ENCODE assay signal across 23 mouse cellular contexts in genomic region chr1:178209966-178210365, GRCm38 (mm10). TPM values are rescaled to one million over a fixed set of nuclear protein-coding genes. Genes with fewer than 3 reads are reported as not detected.
A peak's percentile ranks its signal among the peaks of the same experiment; 100 is the strongest.
DNase-seq lines count a peak whose midpoint lies in the region; ATAC-seq and TF ChIP-seq lines count a peak whose summit lies in the region.
"Had no signal": no experiment of that assay in that cellular context is flagged by ENCODE, and none has a peak within 500 bp of the region (broad histone marks: within the 10 kb centered on the region; RNA-seq: fewer than 3 reads in every experiment).

No protein-coding gene starts in this region.

- peak overlapping the region; percentile 70 for H3K27ac ChIP-seq in gastrocnemius, adult 2 months
- no peak overlapping the region for H3K27ac ChIP-seq in heart, postnatal 0 days (ENCODE audit: low read depth)
- H3K27ac ChIP-seq: embryonic facial prominence, embryonic 10.5 days; forebrain, embryonic 15.5 days; hindbrain, embryonic 13.5 days; kidney, embryonic 15.5 days; neural tube, embryonic 12.5 days had no signal

- no peaks in the 10 kb centered on the region for H3K9me3 ChIP-seq in heart, postnatal 0 days (replicated peaks; ENCODE audit: control insufficient read depth, low read length)
- H3K9me3 ChIP-seq: embryonic facial prominence, embryonic 10.5 days; forebrain, embryonic 15.5 days; hindbrain, embryonic 13.5 days; kidney, embryonic 15.5 days; neural tube, embryonic 12.5 days had no signal

- no peak for TF ChIP-seq CTCF in gastrocnemius, adult 2 months (IDR thresholded peaks at IDR 0.05)
- no peak for TF ChIP-seq CTCF in heart, postnatal 0 days (IDR thresholded peaks at IDR 0.05; ENCODE audit: low read depth)

- H3K27me3 ChIP-seq in heart, postnatal 0 days (ENCODE audit: control insufficient read depth, insufficient read depth, low read length): no peaks in the 10 kb centered on the region
- H3K27me3 ChIP-seq: forebrain, embryonic 15.5 days; hindbrain, embryonic 13.5 days; kidney, embryonic 15.5 days; neural tube, embryonic 12.5 days had no signal

- H3K4me3 ChIP-seq in gastrocnemius, adult 2 months: no peak overlapping the region
- no peak overlapping the region for H3K4me3 ChIP-seq in heart, postnatal 0 days (ENCODE audit: low read depth, low read length)
- H3K4me3 ChIP-seq: embryonic facial prominence, embryonic 10.5 days; forebrain, embryonic 15.5 days; hindbrain, embryonic 13.5 days; kidney, embryonic 15.5 days; neural tube, embryonic 12.5 days had no signal

- TF ChIP-seq EP300 in heart, postnatal 0 days (IDR thresholded peaks at IDR 0.05; ENCODE audit: low read depth): no peak

- no peaks in the 10 kb centered on the region for H3K36me3 ChIP-seq in heart, postnatal 0 days (replicated peaks; ENCODE audit: control insufficient read depth, insufficient read depth, low read length)
- H3K36me3 ChIP-seq: embryonic facial prominence, embryonic 10.5 days; forebrain, embryonic 15.5 days; hindbrain, embryonic 13.5 days; kidney, embryonic 15.5 days; neural tube, embryonic 12.5 days had no signal

- no peak overlapping the region for H3K4me2 ChIP-seq in heart, postnatal 0 days (ENCODE audit: low read depth, low read length)
- H3K4me2 ChIP-seq: forebrain, embryonic 15.5 days; hindbrain, embryonic 13.5 days; kidney, embryonic 15.5 days; neural tube, embryonic 12.5 days had no signal

- intact Hi-C loops in gastrocnemius, adult 2 months (cut with DNase I): no loop called here

- no peak for DNase-seq in gastrocnemius, adult 2 months
- DNase-seq in gastrocnemius, postnatal 25 days: no peak
- DNase-seq in heart, postnatal 0 days (ENCODE audit: low spot score): no peak
- DNase-seq in heart, adult 9 months (ENCODE audit: low spot score in 2 of 2): no peak
- peak; percentile 80 for DNase-seq in lung, postnatal 25 days (ENCODE audit: low spot score)
- DNase-seq in cerebellum, postnatal 14 days: no peak
- no peak for DNase-seq in thymus, postnatal 25 days
- DNase-seq: adrenal gland, postnatal 25 days; cerebellum, adult 9-10 months; heart, postnatal 36 days; kidney, adult 11 months; kidney, postnatal 36 days; layer of hippocampus, postnatal 36 days; midbrain, embryonic 14.5 days; right cerebral cortex, postnatal 14 days; spleen, adult 18-20 months; thymus, postnatal 4 days had no signal

- H3K4me1 ChIP-seq in heart, postnatal 0 days (ENCODE audit: control insufficient read depth, insufficient read depth): 0 out of 2 replicates have a peak, but pooled peaks cover 9% of the 10 kb centered on the region
- H3K4me1 ChIP-seq: embryonic facial prominence, embryonic 10.5 days; forebrain, embryonic 15.5 days; hindbrain, embryonic 13.5 days; kidney, embryonic 15.5 days; neural tube, embryonic 12.5 days had no signal

- H3K9ac ChIP-seq in heart, postnatal 0 days (replicated peaks; ENCODE audit: low read depth, low read length): no peak overlapping the region
- H3K9ac ChIP-seq: forebrain, embryonic 15.5 days; hindbrain, embryonic 13.5 days; kidney, embryonic 15.5 days; neural tube, embryonic 12.5 days had no signal

- ATAC-seq in heart, postnatal 0 days (ENCODE audit: insufficient read depth, low read depth): 0 out of 2 replicates have a peak, but pooled peaks have one; percentile 51
- ATAC-seq: CD4-positive, CD25-positive, alpha-beta regulatory T cell, adult 4 months; forebrain, embryonic 15.5 days had no signal

RNA-seq across cellular contexts. Expression of gene Desi2, which starts 22.7 kb away (rescaled TPM):
- total RNA-seq in gastrocnemius, adult 2 months (2021): 10 to 100 TPM; 33.0 to 40.9 TPM
- total RNA-seq in gastrocnemius, postnatal 25 days (2021): 10 to 100 TPM; 28.7 to 32.2 TPM
- 22.6 and 35.0 TPM in 2 replicates for total RNA-seq in heart, postnatal 0 days (2014; rRNA removed; ENCODE audit: low replicate concordance)
- 24.8 and 26.8 TPM in 2 replicates for polyA plus RNA-seq in heart, postnatal 0 days (2015; fragmentation: Nextera tagmentation; extraction: Ambion mirVana)
